Mouse (Mus musculus): ENCODE measurements around the gene Spry1.
A peak's percentile ranks its signal among the peaks of the same experiment; 100 is the strongest.

Gene Spry1

DNA sequence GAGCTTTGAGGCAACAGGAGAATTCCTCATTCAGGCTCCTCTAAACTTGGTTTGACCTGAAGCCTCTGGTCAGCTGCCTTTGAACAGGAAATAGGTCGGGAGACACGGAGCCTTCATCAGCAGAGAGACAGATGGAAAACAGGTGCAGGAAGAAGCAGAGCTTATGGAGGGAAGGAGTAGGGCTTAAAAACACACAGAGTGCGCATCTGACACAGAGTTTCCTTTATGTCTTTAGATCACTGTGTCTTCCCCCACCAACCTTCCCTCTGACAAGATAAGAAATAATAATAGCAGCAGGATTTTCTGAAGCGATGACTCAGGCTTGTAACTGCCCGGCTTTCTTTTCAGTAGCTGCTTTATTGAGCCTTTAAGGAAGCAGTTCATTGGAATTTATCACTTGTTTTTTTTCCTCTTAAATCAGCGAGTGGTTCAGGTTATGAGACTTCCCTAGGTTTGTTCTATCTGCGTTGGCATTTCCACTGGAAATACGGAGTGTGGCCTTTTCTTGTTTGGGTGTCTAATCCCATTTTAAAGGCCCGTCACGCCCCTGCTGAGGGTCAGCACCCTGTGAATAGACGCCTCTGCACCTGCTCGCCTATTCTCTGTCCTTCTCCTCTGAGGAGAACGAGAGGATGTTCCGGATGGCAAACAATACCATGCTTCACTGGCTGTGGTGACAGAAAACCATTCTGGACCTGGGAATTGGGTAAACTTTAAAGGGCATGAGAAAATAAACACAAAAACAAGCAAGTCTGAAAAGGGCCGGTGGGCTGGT lies 32.7 kb downstream of the Spry1 start:
- DNase-seq (ENCODE audit: low read depth, low spot score), result no peak

DNA sequence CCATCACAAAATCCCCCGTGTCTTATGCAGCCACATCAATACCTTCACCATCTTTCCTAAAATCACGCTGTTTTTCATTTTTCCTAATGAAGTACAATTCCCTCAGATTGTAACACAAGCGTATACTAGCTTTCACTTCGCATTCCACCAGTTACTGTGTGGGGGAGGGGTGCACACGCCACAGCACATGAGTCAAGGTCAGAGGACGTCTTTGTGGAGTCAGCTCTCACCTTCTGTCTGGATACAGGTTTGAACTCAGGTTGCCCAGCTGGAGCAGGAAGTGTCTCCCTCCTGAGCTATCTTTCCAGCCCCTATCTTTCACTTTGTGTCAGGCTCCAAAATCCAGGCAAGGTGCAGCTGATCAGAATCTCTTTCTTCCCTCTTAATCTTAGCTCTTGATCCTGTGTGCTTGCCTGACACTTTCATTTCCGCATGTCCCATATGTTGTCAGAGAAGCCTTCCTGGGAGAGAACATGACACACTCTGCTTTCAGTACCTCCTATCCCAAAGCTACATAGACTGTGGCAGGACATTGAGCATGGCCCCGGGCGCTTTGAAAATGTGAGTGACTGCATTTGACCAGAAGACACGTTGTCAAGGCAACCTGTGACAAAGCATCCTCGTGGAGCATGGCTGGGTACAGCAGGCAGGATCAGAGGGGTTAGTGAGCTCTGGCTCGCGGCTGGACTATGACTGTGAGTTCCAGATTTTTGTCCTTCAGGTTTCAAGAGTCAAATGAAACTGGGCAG lies 33.9 kb downstream of the Spry1 start:
- peak; percentile 79 for DNase-seq (ENCODE audit: low read depth, low spot score)

DNA sequence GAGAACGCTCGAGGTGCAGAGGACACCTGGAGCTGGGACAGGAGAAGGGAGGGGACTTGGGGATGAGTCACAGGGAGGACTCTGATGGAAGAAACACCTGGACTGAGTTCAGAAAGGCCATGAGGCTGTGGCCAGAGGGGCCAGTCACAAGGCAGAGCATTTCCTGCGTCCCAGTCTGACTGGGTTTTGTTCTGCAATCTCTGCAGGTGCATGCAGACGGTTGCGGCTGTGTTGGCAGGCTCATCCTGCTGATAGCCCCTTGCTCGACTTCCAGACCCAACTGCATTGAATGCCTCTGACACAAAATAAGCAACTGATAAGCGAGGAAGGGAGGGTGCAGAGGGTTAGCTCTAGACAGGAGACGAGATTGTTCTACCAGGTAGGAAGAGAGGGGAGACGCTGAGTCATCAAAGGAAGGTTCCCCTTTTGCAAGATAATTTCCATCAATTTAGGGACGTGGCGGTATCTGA lies 35.3 kb downstream of the Spry1 start:
- DNase-seq (ENCODE audit: low read depth, low spot score), result no peak

DNA sequence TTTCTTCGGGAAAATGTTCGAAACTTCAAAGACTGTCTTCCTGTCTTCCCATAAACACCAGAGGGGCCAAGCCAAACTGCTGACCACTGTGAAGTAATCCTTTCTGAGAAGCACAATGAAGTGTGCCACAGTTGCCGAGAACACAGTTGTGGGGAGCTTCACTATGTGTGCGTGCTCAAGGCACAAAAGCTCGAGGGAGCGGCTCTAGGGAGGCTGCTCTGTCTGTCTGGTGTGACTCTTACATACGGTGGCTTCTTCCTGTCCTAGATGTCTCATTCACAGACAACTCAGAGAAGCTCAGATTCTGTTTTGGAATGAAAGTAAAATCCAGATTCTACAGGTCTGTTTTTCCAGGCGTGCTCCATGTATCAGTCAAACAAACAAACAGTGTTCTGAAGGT lies 36.5 kb downstream of the Spry1 start:
- DNase-seq (ENCODE audit: low read depth, low spot score), result no peak

DNA sequence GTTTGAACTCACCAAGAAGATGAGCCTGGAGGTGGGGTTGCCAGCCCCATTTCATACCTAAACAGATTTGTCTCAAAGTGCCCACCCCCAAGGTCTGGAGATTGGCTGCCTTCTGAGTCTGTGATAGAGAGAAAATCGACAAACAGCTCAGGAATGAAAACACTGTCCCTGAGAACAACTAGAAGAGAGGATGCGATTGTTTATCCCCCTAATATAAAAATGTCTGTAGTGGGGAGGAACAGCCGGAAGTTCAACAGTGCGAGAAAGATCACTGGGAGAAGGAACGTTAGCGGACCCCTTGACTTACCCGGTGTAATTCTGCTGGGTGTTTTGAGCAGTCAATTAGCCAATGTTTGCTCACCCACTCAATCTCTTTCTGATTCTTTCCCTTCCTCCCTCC lies 46.5 kb downstream of the Spry1 start:
- no peak for DNase-seq (ENCODE audit: low read depth, low spot score)

DNA sequence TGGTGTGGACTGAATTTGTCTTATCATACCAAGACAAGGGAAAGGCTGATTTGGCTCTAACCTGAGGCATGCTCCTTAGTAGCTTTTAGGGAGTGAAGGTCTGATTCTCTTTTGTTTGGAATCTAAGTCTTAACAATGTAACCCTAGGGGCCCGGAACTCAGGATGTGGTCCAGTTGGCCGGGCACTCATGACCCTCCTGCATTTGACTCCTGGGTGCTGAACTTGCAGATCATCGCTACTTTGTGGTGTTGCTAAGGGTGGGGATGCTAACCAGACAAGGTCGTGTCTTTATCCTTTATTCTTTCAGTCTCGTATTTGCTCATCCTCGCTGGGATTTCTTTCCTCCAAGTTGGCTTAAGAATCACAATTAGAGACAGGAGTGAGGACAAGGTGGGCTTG lies 47.0 kb downstream of the Spry1 start:
- peak; percentile 74 for DNase-seq (ENCODE audit: low read depth, low spot score)

DNA sequence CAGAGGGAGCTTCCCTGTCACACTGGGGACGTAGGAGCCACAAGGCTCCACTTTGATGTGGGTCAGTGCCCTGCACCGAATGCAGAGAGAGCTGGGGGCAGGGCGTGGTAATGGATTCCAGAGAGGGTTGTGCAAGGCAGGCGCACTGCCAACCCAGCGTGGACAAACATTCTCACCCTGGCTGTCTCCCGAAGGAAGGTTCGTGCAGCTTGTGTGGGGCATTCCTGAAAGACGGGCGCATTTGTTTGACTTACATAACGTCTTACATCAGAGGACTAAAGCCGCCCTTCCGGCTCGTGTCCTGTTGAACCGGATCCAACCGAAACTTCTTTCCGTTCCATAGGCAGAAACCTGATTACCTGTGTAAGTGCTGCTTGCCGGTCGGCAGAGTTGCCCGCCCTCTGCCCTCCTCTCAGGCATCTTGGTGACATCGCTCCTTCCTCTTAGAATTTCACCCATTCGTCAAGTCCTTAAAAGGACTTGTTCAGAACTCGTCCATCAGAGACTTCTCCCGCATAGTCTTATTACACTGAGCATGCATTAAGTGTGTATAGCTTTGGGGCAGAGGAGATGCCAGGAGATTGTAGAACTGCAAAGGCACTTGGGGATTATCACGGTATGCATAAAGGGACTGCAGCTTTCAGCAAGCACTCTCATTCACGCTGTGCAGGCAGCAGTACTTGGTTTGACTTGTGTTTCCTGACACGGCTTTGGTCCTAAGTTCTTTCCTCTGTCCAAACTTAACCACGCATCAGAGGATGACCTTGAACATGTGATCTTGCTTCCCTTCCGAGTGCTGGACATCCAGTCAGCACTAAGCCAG lies 47.6 kb downstream of the Spry1 start:
- DNase-seq (ENCODE audit: low read depth, low spot score), result peak; percentile 80

DNA sequence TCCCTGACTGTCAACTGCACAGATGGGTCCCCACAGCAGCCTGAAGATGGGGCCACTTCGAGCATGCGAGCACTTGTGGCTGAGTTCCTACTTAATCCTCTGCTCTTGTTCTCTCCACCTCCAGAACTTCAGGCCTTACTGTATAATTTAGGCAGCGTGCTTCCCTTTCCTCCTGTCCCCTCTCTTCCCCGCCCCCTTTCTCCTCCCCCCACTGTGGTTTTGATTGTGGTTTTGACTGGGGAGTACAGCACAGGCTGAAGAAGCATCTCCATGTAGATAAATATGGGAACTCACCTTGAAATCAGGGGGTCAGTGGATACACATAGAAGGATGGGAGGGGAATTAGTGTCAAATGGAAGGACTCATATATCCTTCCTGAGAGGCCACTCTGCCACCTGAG lies 53.2 kb downstream of the Spry1 start:
- DNase-seq (ENCODE audit: low read depth, low spot score), result no peak

DNA sequence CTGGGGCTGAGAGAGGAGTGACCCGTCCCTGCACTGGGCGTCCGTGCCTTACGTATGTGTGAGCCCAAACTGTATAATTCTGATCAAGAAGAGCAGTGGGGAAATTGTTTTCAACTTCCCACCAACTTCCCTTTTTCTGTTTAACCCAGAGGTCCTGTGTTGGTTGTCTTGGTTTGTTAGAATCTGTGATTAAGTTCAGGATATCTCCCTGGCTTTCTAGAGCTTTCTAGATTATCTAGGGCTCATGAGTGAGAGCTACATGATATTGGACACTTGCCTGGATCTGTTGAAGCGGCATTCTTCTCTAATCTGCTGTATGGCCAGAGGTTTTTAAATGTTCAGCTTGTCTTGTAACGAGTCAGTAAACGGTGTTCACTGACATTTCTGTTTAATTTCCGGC lies 53.8 kb downstream of the Spry1 start:
- DNase-seq (ENCODE audit: low read depth, low spot score), result no peak
